Mouse (Mus musculus): Measurements from ENCODE around the gene Pcna. TPM values are rescaled to one million over a fixed set of nuclear protein-coding genes. Genes with fewer than 3 reads are reported as not detected.
A peak's percentile ranks its signal among the peaks of the same experiment; 100 is the strongest.
"Not testable (repeated sequence)": the region's sequence is repeated elsewhere in the genome, so short reads cannot be mapped to it uniquely, and the experiment has no call there.

The Pcna gene
- polyA plus RNA-seq, 1 experiment from 2014 or later: 112 TPM

GRCm38 (mm10) chr2:132286376-132287076, 33.4 kb upstream of the Pcna start:
- H3K4me3 ChIP-seq (ENCODE audit: low read length): no peak overlapping the region
- peaks cover 19% of the 10 kb centered on the region for H3K4me1 ChIP-seq (ENCODE audit: control insufficient read depth, insufficient read depth, low read depth, low read length)
- H3K9me3 ChIP-seq (ENCODE audit: control insufficient read depth, low read length): peaks cover 3% of the 10 kb centered on the region; the same call in 1 of the 2 replicates
- no peaks in the 10 kb centered on the region for H3K36me3 ChIP-seq (ENCODE audit: control insufficient read depth, insufficient read depth, low read length)
- no peak overlapping the region for H3K4me2 ChIP-seq (ENCODE audit: low read length)
- H3K27ac ChIP-seq (ENCODE audit: low read depth, low read length): no peak overlapping the region
- H3K27me3 ChIP-seq (replicated peaks; ENCODE audit: control insufficient read depth, insufficient read depth, low read length): no peaks in the 10 kb centered on the region
- ATAC-seq: no peak
- 81% methylated on average over 9 of the region's 9 CpGs for WGBS
- no peak overlapping the region for H3K9ac ChIP-seq (ENCODE audit: low read depth, low read length)

- 96% methylated on average over 5 of the region's 5 CpGs for WGBS
- not testable (repeated sequence) for ATAC-seq; H3K9me3 ChIP-seq (ENCODE audit: control insufficient read depth, low read length); H3K27ac ChIP-seq (ENCODE audit: low read depth, low read length); H3K4me2 ChIP-seq (ENCODE audit: low read length); H3K36me3 ChIP-seq (ENCODE audit: control insufficient read depth, insufficient read depth, low read length); H3K9ac ChIP-seq (ENCODE audit: low read depth, low read length); H3K27me3 ChIP-seq (replicated peaks; ENCODE audit: control insufficient read depth, insufficient read depth, low read length); H3K4me3 ChIP-seq (ENCODE audit: low read length)
- peaks cover 14% of the 10 kb centered on the region for H3K4me1 ChIP-seq (ENCODE audit: control insufficient read depth, insufficient read depth, low read depth, low read length)
Measured at GRCm38 (mm10) chr2:132285722-132286121, 32.6 kb upstream of the Pcna start.

GRCm38 (mm10) chr2:132284492-132285139, 31.5 kb upstream of the Pcna start:
- H3K9me3 ChIP-seq (ENCODE audit: control insufficient read depth, low read length): peaks cover 3% of the 10 kb centered on the region; the same call in 1 of the 2 replicates
- peaks cover 14% of the 10 kb centered on the region for H3K4me1 ChIP-seq (ENCODE audit: control insufficient read depth, insufficient read depth, low read depth, low read length)
- H3K36me3 ChIP-seq (ENCODE audit: control insufficient read depth, insufficient read depth, low read length): no peaks in the 10 kb centered on the region
- H3K4me2 ChIP-seq (ENCODE audit: low read length): no peak overlapping the region
- H3K27me3 ChIP-seq (replicated peaks; ENCODE audit: control insufficient read depth, insufficient read depth, low read length): no peaks in the 10 kb centered on the region
- no peak overlapping the region for H3K4me3 ChIP-seq (ENCODE audit: low read length)
- ATAC-seq: peak; percentile 31; the same call in 1 of the 2 replicates
- no peak overlapping the region for H3K9ac ChIP-seq (ENCODE audit: low read depth, low read length)
- WGBS: 86% methylated on average over 12 of the region's 12 CpGs
- H3K27ac ChIP-seq (ENCODE audit: low read depth, low read length): peak overlapping the region; percentile 3

GRCm38 (mm10) chr2:132283236-132284070, 30.3 kb upstream of the Pcna start:
- H3K4me2 ChIP-seq (ENCODE audit: low read length): no peak overlapping the region
- H3K9me3 ChIP-seq (ENCODE audit: control insufficient read depth, low read length): peaks cover 3% of the 10 kb centered on the region; the same call in 1 of the 2 replicates
- H3K36me3 ChIP-seq (ENCODE audit: control insufficient read depth, insufficient read depth, low read length): no peaks in the 10 kb centered on the region
- H3K4me1 ChIP-seq (ENCODE audit: control insufficient read depth, insufficient read depth, low read depth, low read length): peaks cover 14% of the 10 kb centered on the region
- no peak overlapping the region for H3K4me3 ChIP-seq (ENCODE audit: low read length)
- H3K27me3 ChIP-seq (replicated peaks; ENCODE audit: control insufficient read depth, insufficient read depth, low read length): no peaks in the 10 kb centered on the region
- no peak overlapping the region for H3K9ac ChIP-seq (ENCODE audit: low read depth, low read length)
- ATAC-seq: 0 out of 2 replicates have a peak, but pooled peaks have one; percentile 37
- 43% methylated on average over 15 of the region's 15 CpGs for WGBS
- H3K27ac ChIP-seq (ENCODE audit: low read depth, low read length): no peak overlapping the region; the same call in 1 of the 2 replicates

GRCm38 (mm10) chr2:132282453-132283174, 29.5 kb upstream of the Pcna start:
- WGBS: 26% methylated on average over 12 of the region's 12 CpGs
- Histone ChIP-seq H3K27ac (ENCODE audit: low read depth, low read length) (peak overlapping the region; percentile 48; the same call in 1 of the 2 replicates), H3K4me2 (ENCODE audit: low read length) (no peak overlapping the region)

GRCm38 (mm10) chr2:132281560-132282452, 28.7 kb upstream of the Pcna start:
- WGBS: 67% methylated on average over 10 of the region's 10 CpGs

More at GRCm38 (mm10) chr2:132282453-132283174, 29.5 kb upstream of the Pcna start:
- H3K27me3 ChIP-seq (replicated peaks; ENCODE audit: control insufficient read depth, insufficient read depth, low read length): no peaks in the 10 kb centered on the region
- H3K4me3 ChIP-seq (ENCODE audit: low read length): no peak overlapping the region
- ATAC-seq: no peak
- peaks cover 14% of the 10 kb centered on the region for H3K4me1 ChIP-seq (ENCODE audit: control insufficient read depth, insufficient read depth, low read depth, low read length)
- no peak overlapping the region for H3K9ac ChIP-seq (ENCODE audit: low read depth, low read length)
- no peaks in the 10 kb centered on the region for H3K36me3 ChIP-seq (ENCODE audit: control insufficient read depth, insufficient read depth, low read length)
- peaks cover under 1% of the 10 kb centered on the region; the same call in 1 of the 2 replicates for H3K9me3 ChIP-seq (ENCODE audit: control insufficient read depth, low read length)

GRCm38 (mm10) chr2:132280518-132281120, 27.5 kb upstream of the Pcna start:
- Histone ChIP-seq H3K27ac (ENCODE audit: low read depth, low read length) (no peak overlapping the region), H3K9ac (ENCODE audit: low read depth, low read length) (no peak overlapping the region), H3K36me3 (ENCODE audit: control insufficient read depth, insufficient read depth, low read length) (no peaks in the 10 kb centered on the region), H3K9me3 (ENCODE audit: control insufficient read depth, low read length) (no peaks in the 10 kb centered on the region), H3K4me2 (ENCODE audit: low read length) (no peak overlapping the region), H3K4me3 (ENCODE audit: low read length) (no peak overlapping the region), H3K27me3 (replicated peaks; ENCODE audit: control insufficient read depth, insufficient read depth, low read length) (no peaks in the 10 kb centered on the region), H3K4me1 (ENCODE audit: control insufficient read depth, insufficient read depth, low read depth, low read length) (peaks cover 14% of the 10 kb centered on the region)
- WGBS: 93% methylated on average over 10 of the region's 10 CpGs
- no peak for ATAC-seq

More at GRCm38 (mm10) chr2:132281560-132282452, 28.7 kb upstream of the Pcna start:
- Histone ChIP-seq H3K4me2 (ENCODE audit: low read length) (no peak overlapping the region), H3K9me3 (ENCODE audit: control insufficient read depth, low read length) (no peaks in the 10 kb centered on the region), H3K36me3 (ENCODE audit: control insufficient read depth, insufficient read depth, low read length) (no peaks in the 10 kb centered on the region), H3K9ac (ENCODE audit: low read depth, low read length) (no peak overlapping the region), H3K4me1 (ENCODE audit: control insufficient read depth, insufficient read depth, low read depth, low read length) (peaks cover 14% of the 10 kb centered on the region), H3K27ac (ENCODE audit: low read depth, low read length) (no peak overlapping the region), H3K4me3 (ENCODE audit: low read length) (no peak overlapping the region), H3K27me3 (replicated peaks; ENCODE audit: control insufficient read depth, insufficient read depth, low read length) (no peaks in the 10 kb centered on the region)
- no peak for ATAC-seq

Data from hindbrain, embryonic 16.5 days (tissue).